Mouse (Mus musculus) thymus, adult 2 months (tissue): ENCODE measurements at regions not wholly inside any gene's neighbourhood (a gene's known extent, or its start where the extent isn't known, plus 50 kb on each side); places are given as distances from the start of the nearest gene placed in this dataset.

Experiments
- CTCF ChIP-seq: fragments of 200-500 bp; IDR thresholded peaks from 2 replicates; pipeline ENCODE4 v1.5.1; 2012; ENCODE audit warnings: mild to moderate bottlenecking, control low read depth, low read length, moderate library complexity, borderline replicate concordance; ENCODE audit not compliant: control insufficient read depth, poor library complexity, insufficient read depth; ENCODE audit errors: extremely low read depth
- POLR2A ChIP-seq: fragments of 200-500 bp; IDR thresholded peaks from 2 replicates; pipeline ENCODE4 v1.6.1; 2012; ENCODE audit warnings: mild to moderate bottlenecking, low read length, control low read depth, moderate library complexity; ENCODE audit not compliant: control insufficient read depth, poor library complexity, insufficient read depth; ENCODE audit errors: extremely low read depth

DNA sequence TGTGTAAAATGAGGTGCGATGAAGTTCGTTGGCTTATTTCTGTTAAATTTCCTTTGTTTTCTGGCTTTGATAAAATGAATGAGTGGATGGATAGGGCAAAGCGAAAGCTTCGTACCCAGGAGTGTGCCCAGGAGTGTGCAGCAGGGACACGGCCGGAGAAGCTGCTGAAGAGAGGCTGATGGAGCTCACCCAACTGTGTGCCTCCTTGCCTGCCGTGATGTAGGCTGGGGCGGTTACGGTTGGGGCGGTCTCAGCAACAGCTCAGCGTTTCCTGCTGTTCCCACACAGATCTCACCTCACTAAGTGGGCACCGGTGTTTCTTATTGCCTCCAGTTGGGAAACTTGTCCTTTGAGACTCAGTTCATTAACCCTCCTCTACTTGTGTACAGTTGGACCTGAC lies 208.2 kb upstream of the Ttc29 start:
- TF ChIP-seq CTCF (no peak), POLR2A (no peak)
